Mouse (Mus musculus) adrenal gland, postnatal 25 days (tissue): ENCODE results near the gene Ide. TPM values are rescaled to one million over a fixed set of nuclear protein-coding genes. Genes with fewer than 3 reads are reported as not detected.

Experiments
- DNase-seq: peaks from one replicate; pipeline ENCODE4 v3.0.0; 2021; ENCODE audit warnings: mixed read lengths
- total RNA-seq: library from RNA; stranded (reverse); gene quantifications from 2 replicates; pipeline ENCODE4 v1.2.3, GENCODE M21; 2021

The Ide gene
- total RNA-seq, 1 experiment from 2014 or later, result 149 TPM

- no peak for DNase-seq
Observed at GRCm38 (mm10) chr19:37333357-37333756, 4.3 kb downstream of the Ide start.

GRCm38 (mm10) chr19:37332726-37333125 lies 4.9 kb downstream of the Ide start:
- DNase-seq, result no peak

DNA sequence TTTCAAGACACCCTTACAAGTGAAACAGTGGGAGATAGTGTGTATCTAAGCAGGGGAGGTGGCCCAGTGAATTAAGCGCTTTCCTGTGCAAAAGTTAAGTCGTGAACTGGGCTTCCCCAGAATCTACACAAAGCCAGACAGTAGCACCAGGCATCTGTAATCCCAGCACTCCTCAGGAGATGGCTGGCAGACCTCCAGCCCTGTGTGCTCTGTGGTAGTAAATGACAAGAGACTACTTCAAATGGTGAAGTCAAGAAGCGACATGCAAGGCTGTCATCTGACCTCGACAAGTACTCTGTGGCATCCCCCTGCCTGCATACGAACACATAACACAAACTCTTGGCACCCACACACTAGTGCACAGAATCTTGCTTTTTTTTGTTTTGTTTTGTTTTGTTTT lies 10.4 kb downstream of the Ide start:
- no peak for DNase-seq

DNA sequence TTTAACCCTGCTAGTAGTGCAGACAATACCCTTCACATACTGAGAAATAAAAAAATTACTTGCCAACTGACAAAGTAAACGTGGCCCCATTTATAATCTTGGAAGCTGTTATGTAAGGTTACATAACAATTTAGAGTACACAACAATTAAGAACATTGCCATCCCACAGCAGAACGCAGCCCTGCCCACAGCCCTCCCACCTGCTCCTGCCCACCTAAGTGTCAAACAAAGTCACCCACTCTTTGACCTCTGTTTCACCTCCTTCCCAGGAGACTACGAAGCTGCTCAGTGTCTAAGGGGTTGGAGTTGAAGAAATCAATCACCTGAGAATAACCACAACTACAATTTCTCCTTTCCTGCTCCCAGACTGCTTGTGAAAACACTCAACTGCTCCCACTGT lies 14.1 kb downstream of the Ide start:
- no peak for DNase-seq

DNA sequence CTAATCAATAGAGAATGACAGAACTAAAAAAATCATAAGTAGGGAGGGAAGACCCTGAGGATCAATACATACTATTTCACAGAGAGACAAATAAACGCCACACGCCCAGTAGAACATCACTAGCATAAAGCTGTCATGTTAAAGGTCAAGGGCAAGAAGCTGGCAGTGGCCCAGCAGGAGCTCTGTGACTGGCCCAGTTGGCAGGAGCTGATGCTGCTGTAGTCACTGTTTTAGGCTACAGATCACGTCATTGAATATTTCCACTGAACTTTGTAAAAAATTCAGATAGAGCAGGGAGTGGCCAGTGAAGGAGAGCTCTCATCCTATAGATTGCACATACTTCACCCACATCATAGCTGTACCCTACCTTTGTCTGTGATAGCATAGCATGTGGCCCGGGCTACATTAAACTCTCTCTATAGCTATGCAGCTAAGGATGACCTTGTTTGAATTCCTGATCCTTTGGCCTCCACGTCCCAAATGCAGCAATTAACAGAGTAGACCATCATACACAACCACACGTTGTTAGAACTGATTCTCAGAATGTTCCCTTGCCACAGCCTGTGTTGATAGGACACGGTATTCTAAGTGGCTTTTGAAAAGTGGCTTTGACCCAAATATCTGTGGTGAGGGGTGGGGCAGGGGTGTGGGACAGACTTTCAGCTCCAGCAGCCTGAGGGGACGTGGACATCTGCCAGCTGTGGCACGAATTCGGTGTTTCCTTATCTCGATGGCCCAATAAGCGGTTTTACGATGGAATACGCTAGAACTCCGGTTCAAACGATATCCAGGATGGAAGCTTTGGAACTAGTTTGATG lies 16.6 kb downstream of the Ide start:
- peak; percentile 75 for DNase-seq

DNA sequence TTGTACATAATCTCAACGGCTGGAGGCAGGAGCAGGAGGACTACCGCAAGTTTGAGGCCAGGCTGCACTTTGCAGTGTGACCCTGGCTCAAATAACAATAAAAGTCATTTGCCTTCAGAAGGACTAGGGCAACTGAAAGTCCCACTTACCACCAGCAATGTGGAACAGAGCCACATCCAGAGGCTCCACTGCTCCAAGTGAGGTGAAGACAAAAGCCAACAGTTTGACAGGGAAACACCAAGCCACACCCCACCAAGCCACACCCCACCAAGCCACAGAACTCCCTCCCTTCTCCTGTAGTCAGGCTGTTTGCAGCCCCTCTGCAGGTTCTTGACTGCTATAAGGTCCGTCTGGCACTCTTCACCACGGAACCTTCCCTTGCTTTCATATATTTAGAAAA lies 20.3 kb downstream of the Ide start:
- no peak for DNase-seq

DNA sequence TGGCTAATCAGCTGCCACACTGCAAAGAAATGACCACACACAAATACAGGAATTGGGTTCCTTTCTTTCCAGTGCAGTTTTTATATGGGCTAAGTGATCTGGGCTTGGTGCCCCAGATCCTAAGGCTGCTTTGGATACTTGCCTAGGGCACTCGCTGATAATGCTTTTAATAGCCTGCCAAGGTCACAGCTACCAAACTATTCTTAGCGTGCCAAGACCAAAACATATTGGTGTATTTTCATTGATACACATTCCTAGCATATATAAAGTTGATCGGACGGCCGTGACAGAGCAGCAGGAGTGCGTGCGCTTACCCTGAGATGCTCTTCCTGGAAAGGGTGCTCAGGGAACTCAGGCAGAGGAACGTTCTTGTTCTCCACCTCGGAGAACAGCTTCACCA lies 22.6 kb downstream of the Ide start:
- peak; percentile 20 for DNase-seq

- DNase-seq, result no peak
Observed at GRCm38 (mm10) chr19:37311426-37311825, 26.2 kb downstream of the Ide start.

DNA sequence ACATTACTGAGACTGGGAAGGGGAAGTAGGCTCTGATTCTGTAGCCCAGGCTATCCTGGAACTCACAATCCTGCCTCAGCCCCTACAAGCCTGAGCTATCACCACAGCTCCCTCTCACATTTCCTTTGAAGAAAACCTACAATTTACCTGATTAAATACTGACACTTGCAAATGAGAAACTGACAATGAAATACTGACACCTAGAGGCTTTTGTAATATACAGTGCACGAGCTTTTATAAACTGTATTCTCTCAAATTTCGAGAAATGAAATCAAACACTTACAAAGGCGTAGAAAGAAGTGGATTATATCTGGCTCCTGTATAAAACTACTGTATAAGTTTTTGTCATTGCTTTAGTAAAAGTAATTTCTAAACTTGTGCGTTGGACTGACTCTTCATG lies 27.5 kb downstream of the Ide start:
- no peak for DNase-seq

DNA sequence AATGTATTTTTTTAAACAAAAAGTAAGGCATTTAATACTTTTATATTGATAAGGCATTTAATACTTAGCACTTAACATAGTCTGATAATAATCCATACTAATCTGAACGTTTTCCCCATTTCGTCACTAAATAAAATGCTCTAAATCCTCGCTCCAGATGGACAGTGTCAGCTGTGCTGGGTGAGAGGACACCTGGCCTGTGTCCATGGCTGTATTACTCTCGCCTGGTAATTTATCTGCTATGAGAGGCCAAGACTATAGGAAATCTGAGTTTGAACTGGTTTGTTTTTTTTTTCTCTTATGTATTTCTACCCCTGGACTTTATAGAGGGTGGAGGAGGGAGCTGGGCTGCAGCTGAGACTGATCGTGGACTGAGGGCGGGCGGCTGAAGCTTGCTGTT lies 28.7 kb downstream of the Ide start:
- no peak for DNase-seq

DNA sequence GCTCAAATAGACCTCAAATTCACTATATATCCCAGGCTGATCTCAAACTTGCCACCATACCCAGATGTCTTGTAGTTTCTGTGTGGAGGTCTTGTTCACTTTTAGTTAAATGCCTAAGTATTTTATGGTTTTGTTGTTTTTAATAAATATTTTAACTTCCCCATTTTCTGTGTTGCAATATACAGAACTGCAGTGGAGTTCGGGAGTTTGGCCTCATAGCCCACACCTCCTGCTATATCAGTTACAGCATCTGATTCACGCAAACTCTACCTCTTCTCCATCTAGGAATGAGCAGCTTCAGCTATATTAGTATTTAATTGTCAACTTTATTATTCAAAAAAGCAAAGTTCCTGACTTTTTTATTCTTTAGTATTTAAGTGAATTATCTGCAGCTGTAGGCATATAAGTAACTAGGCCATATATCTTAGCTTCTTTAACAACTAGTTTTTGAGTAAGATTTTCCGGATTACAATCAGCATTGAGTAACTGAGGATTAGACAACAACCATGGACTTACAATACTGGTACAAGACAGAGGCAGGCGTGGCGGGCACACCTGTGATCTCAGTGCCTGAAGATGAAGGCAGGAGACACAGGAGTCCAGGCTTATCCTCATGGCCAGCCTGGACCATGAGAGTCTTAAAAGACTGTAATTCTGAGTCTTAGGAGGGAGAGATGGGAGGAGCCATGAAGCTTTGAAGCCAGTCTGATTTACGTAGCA lies 29.7 kb downstream of the Ide start:
- DNase-seq, result no peak

DNA sequence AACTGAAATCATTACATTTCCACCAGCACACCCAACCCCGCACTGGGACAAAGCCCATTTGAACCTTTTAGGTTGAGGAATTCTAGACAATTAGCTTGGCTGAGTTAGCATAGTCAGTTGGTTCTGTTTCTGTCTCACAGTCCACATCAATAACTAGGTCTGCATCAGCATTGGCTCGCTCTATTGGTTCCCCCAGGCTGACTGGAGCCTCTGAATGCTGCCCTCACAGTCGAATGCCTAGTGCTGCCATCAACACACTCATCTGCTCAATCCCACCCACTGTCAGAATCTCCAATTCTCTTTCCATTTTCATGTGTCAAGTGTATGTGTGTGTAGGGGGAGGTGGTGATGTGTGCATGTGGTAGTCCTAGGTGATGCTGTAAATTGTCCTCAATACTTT lies 31.5 kb downstream of the Ide start:
- no peak for DNase-seq

DNA sequence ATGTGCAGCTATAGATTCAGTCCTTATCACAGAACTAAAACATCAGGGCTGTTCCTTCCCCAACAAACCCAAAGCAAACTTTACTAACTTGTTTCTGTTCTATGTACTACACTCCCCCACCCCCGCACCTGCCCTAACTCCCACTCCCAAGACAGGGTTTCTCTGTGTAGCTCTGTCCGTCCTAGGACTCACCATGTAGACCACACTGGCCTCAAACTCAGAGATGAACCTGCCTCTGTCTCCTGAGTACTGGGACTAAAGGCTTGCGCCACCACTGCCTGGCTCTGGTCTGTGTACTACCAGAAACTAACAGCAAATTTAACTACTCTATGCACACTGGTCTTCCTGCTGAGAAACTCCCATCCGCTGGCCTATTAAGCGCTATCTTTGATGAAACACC lies 32.8 kb downstream of the Ide start:
- DNase-seq, result no peak

GRCm38 (mm10) chr19:37304006-37304405 lies 33.6 kb downstream of the Ide start:
- DNase-seq, result no peak

- no peak for DNase-seq
Observed at GRCm38 (mm10) chr19:37301733-37302132, 35.9 kb downstream of the Ide start.

- no peak for DNase-seq
Observed at GRCm38 (mm10) chr19:37291676-37292075, 46.0 kb downstream of the Ide start.

- DNase-seq, result peak; percentile 30
Observed at GRCm38 (mm10) chr19:37290906-37291305, 46.7 kb downstream of the Ide start.

DNA sequence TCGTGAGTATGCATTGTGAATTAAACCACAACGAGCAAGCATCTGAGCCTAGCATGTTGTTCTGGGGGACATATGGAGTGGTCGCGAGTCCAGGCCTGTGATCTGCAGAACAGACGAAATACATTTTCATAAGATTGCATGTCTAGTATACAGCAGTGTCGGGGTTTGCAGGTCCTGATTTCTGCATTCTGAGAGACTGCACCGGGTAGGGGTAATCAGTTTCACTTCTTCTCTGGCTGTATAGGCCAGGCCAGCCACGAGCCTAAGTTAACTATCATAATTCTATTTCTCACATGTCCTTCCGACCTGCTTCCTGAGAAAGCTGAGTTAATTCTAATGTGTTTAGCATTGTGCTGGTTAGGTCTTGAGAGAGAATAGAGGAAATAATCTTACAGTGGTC lies 52.9 kb downstream of the Ide start:
- DNase-seq, result no peak

DNA sequence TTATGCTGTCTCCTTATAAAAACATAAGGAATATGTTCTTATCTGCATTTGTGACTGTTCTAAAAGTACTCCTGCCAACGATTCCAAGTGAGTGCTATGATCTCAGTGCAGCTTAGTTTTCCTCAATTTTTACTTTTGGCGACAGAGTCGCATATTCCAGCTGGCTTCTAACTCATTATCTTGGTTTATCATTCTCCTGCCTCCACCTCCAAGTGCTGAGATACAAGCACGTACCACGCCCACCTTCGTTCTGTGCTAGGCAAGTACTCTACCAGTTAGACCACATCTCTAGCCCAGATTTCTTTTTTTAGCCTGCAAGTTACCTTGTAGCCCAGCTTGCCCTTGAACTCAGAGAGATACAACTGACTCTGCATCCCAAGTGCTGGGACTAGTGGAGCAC lies 54.5 kb downstream of the Ide start:
- no peak for DNase-seq

DNA sequence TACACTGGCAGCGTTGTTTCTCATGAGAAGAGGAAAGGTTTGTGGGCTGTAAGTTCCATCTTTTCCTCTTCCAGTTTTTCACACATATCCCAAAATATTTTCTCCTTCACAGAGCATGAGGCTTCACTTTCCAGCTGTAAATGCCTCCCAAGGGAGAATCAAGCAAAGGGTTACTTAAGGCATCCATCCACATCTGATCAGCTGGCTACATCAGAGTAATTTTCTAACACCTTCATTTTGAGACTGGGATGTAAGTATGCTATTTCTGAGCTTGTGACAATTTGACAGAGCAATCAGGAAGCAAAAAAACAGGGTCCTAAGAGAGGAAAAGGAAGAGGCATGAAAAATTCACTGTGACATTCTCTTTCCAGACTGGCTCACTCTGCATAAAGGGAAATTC lies 55.9 kb downstream of the Ide start:
- DNase-seq, result no peak

DNA sequence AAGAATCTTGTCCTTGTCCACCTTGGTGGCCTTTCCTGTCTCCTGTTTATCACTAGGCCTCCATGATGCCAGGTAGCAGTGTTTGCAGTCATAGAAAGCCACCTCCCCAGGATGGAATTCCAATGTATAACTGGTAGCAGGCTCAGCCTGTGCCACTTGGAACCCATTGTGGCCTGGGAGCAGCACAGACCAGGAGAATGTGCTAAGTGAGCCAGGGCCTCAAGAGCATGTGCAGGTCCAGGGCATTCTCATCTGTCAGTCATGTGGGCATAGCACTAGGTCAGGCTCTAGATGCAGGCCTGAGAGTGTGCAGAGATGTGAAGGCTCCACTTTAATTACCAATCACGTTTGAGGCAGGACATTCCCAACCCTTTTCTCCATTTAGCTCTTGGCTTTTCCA lies 58.5 kb downstream of the Ide start:
- no peak for DNase-seq

- DNase-seq, result no peak
Observed at GRCm38 (mm10) chr19:37275555-37275954, 62.1 kb downstream of the Ide start.

DNA sequence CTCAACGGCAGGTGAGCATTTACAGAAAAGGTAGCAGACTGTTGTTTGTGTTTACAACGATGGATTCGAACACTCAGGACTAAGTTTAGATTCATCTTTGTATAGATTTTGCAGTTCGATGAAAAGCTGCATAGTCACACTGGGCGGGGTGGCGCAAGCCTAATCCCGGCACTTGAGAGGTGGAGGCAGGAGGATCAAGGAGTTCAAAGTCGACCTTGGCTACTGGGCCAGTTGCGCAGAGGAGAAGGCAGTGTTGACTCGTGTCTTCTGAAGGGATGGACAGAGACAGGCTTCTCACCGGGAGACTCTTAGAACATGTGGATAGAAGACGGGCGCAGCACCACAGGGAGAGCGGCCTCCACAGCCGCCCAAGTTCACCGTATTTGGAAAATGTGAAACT lies 68.5 kb downstream of the Ide start:
- no peak for DNase-seq
